Mouse (Mus musculus) stomach, postnatal 0 days (tissue): ENCODE results near the gene Nox1. TPM values are rescaled to one million over a fixed set of nuclear protein-coding genes. Genes with fewer than 3 reads are reported as not detected.

ENCODE experiments used
- ATAC-seq: fragments of 200-750 bp; cut with Nextera tagmentation; 2 replicates; pipeline ENCODE4 v1.8.0; 2017; ENCODE audit not compliant: low FRiP score, low TSS enrichment
- DNase-seq: peaks from one replicate; pipeline ENCODE4 v3.0.0-alpha.2; 2016; ENCODE audit warnings: low spot score
- H3K27ac ChIP-seq: fragments of 300-500 bp; sonication (generic); replicated peaks from 2 replicates; pipeline ENCODE4 v1.5.1; 2014; ENCODE audit warnings: mild to moderate bottlenecking, control low read depth
- H3K27me3 ChIP-seq: fragments of 300-500 bp; sonication (generic); 2 replicates; pipeline ENCODE4 v1.6.1; 2014; ENCODE audit warnings: low read length; ENCODE audit not compliant: control insufficient read depth, insufficient read depth
- H3K36me3 ChIP-seq: fragments of 300-500 bp; sonication (generic); 2 replicates; pipeline ENCODE4 v1.6.1; 2014; ENCODE audit warnings: low read length, mixed read lengths; ENCODE audit not compliant: control insufficient read depth, insufficient read depth
- H3K4me1 ChIP-seq: fragments of 300-500 bp; sonication (generic); replicated peaks from 2 replicates; pipeline ENCODE4 v1.6.1; 2014; ENCODE audit warnings: antibody characterized with exemption; ENCODE audit not compliant: control insufficient read depth, insufficient read depth
- H3K4me2 ChIP-seq: fragments of 300-500 bp; sonication (generic); replicated peaks from 2 replicates; pipeline ENCODE4 v1.6.1; 2014; ENCODE audit warnings: low read depth, mild to moderate bottlenecking, control low read depth, moderate library complexity
- H3K4me3 ChIP-seq: fragments of 300-500 bp; sonication (generic); 2 replicates; pipeline ENCODE4 v1.5.1; 2014; ENCODE audit warnings: low read depth, low read length, control low read depth
- H3K9ac ChIP-seq: fragments of 300-500 bp; sonication (generic); 2 replicates; pipeline ENCODE4 v1.6.1; 2014; ENCODE audit warnings: mild to moderate bottlenecking, low read length, control low read depth, mixed read lengths
- H3K9me3 ChIP-seq: fragments of 300-500 bp; sonication (generic); 2 replicates; pipeline ENCODE4 v1.6.1; 2016; ENCODE audit warnings: low read length; ENCODE audit not compliant: control insufficient read depth
- CTCF ChIP-seq: IDR thresholded peaks from 2 replicates; pipeline ENCODE4 v1.5.1; 2016; ENCODE audit warnings: antibody characterized with exemption, low read depth, mild to moderate bottlenecking, moderate library complexity
- EP300 ChIP-seq: optimal IDR thresholded peaks from 2 replicates; pipeline ENCODE3; 2016; ENCODE audit warnings: antibody characterized with exemption
- WGBS: fragments of 180-500 bp; shearing (Covaris S2); extraction: QIAGEN DNeasy Blood & Tissue Kit; methylation state at CpG from one replicate; pipeline ENCODE4 v1.1.7; 2014; 5-methylcytosine and 5-hydroxymethylcytosine counted together
- microRNA-seq: library from miRNA; unstranded; fragments of <30 nt; microRNA quantifications from one replicate; pipeline ENCODE4, GENCODE M21; 2016
- polyA plus RNA-seq: library from polyadenylated mRNA; unstranded; fragments of >200 nt; fragmentation: Nextera tagmentation; extraction: Ambion mirVana; gene quantifications from 2 replicates; pipeline ENCODE4 v1.2.1, GENCODE M21; 2015

Gene Nox1
- polyA plus RNA-seq, 1 experiment from 2014 or later, result 0.16 TPM

- H3K9ac ChIP-seq, result no peak overlapping the region
- no peak for TF ChIP-seq EP300
- no peak for TF ChIP-seq CTCF
- H3K4me2 ChIP-seq, result peak overlapping the region; percentile 42
- DNase-seq (no peak), ATAC-seq (no peak)
- WGBS, result 57% methylated on average over 14 of the region's 14 CpGs
- no peaks in the 10 kb centered on the region for H3K9me3 ChIP-seq
- no peak overlapping the region for H3K27ac ChIP-seq
- H3K27me3 ChIP-seq, result no peaks in the 10 kb centered on the region
- H3K36me3 ChIP-seq, result no peaks in the 10 kb centered on the region
- no peaks in the 10 kb centered on the region for H3K4me1 ChIP-seq
- peak overlapping the region; percentile 60 for H3K4me3 ChIP-seq
Observed at GRCm38 (mm10) chrX:134058040-134058875, 163.5 kb downstream of the Nox1 start.

GRCm38 (mm10) chrX:134056897-134057296 lies 164.9 kb downstream of the Nox1 start:
- TF ChIP-seq EP300 (no peak), CTCF (no peak)
- H3K9me3 ChIP-seq, result no peaks in the 10 kb centered on the region
- no peak overlapping the region for H3K4me3 ChIP-seq
- DNase-seq (no peak), ATAC-seq (no peak)
- H3K4me2 ChIP-seq, result no peak overlapping the region
- H3K27me3 ChIP-seq, result no peaks in the 10 kb centered on the region
- H3K9ac ChIP-seq, result no peak overlapping the region
- no peak overlapping the region for H3K27ac ChIP-seq
- H3K36me3 ChIP-seq, result no peaks in the 10 kb centered on the region
- 54% methylated on average over 2 of the region's 2 CpGs for WGBS
- H3K4me1 ChIP-seq, result no peaks in the 10 kb centered on the region

- no peaks in the 10 kb centered on the region for H3K4me1 ChIP-seq
- WGBS, result 47% methylated on average over 1 of the region's 1 CpGs
- DNase-seq, result no peak
- no peaks in the 10 kb centered on the region for H3K27me3 ChIP-seq
- H3K9ac ChIP-seq, result no peak overlapping the region
- no peak overlapping the region for H3K4me3 ChIP-seq
- ATAC-seq, result no peak
- H3K27ac ChIP-seq, result no peak overlapping the region
- H3K4me2 ChIP-seq, result no peak overlapping the region
- no peaks in the 10 kb centered on the region for H3K9me3 ChIP-seq
- no peak for TF ChIP-seq EP300
- peak; percentile 52 for TF ChIP-seq CTCF
- no peaks in the 10 kb centered on the region for H3K36me3 ChIP-seq
Observed at GRCm38 (mm10) chrX:134048994-134049393, 172.8 kb downstream of the Nox1 start.

Small RNAs within 50 kb of the gene (microRNA-seq; reads per million reads assigned to microRNA genes)
- gene Mir3112, result not detected

Other genes with a start within 250 kb of the Nox1 start
- 3.6 and 3.9 TPM in 2 replicates for gene Sytl4, start 240.1 kb downstream of the Nox1 start, polyA plus RNA-seq
- 12.2 and 12.8 TPM in 2 replicates for gene Cstf2, start 162.8 kb downstream of the Nox1 start, polyA plus RNA-seq
- 10.4 and 11.4 TPM in 2 replicates for gene Xkrx, start 59.9 kb downstream of the Nox1 start, polyA plus RNA-seq
- gene Arl13a, start 34.5 kb downstream of the Nox1 start, polyA plus RNA-seq, result not detected in 2 replicates
- 12.8 and 13.7 TPM in 2 replicates for gene Trmt2b, start 55.0 kb upstream of the Nox1 start, polyA plus RNA-seq
- gene Tmem35a, start 73.3 kb upstream of the Nox1 start, polyA plus RNA-seq, result 1.7 and 2.0 TPM in 2 replicates
- 6.2 and 7.4 TPM in 2 replicates for gene Cenpi, start 86.1 kb upstream of the Nox1 start, polyA plus RNA-seq
- 0.35 and 0.41 TPM in 2 replicates for gene Drp2, start 182.6 kb upstream of the Nox1 start, polyA plus RNA-seq